9 mouse cellular contexts compared by ENCODE assay signal in the genomic region with DNA sequence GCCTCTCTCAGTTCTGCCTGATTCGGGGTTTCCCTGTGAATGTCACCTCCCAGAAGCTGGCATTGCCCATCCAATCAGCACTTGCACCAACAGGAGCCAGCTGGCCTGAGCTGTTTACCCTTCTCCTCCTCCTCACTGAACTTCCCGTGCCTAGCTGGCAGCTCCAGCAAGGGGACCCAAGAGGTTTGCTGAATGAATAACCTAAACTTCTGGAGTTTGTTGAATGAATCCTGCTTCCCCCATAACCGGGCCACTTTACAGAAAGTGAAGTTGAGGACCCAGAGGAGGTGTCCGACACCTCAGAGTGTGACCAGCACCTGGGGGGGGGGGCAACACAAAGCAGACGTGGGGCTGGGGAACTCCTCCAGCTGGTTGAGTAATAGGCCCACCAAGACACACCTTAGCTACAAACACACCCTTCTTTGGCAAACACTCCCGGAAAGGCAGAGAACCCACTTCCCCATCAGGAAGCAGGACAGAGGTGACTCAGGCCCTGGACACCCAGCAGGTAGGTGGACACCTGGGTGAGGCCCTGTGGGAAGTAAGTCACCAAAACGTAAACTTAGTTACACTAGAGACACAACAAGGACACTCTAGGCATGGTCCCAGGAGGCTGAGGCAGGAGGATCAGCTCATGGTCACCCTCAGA. TPM values are rescaled to one million over a fixed set of nuclear protein-coding genes. Genes with fewer than 3 reads are reported as not detected.
DNase-seq lines count a peak whose midpoint lies in the region; ATAC-seq and TF ChIP-seq lines count a peak whose summit lies in the region.
"Had no signal": no experiment of that assay in that cellular context is flagged by ENCODE, and none has a peak within 500 bp of the region (broad histone marks: within the 10 kb centered on the region; RNA-seq: fewer than 3 reads in every experiment).

No protein-coding gene starts in this region.

- H3K27ac ChIP-seq in liver, adult 2 months (replicated peaks; ENCODE audit: insufficient read depth, low read depth, low read length): no peak overlapping the region
- H3K27ac ChIP-seq in forebrain, embryonic 12.5 days: no peak overlapping the region
- no peak overlapping the region for H3K27ac ChIP-seq in limb, embryonic 11.5 days (replicated peaks; ENCODE audit: low read depth, low read length)
- H3K27ac ChIP-seq in neural tube, embryonic 13.5 days (replicated peaks): no peak overlapping the region

- TF ChIP-seq POLR2A in liver, adult 2 months (IDR thresholded peaks at IDR 0.05; ENCODE audit: extremely low read depth, insufficient read depth, low read length): no peak

- no peak for TF ChIP-seq CTCF in liver, adult 2 months (IDR thresholded peaks at IDR 0.05; ENCODE audit: low read depth, low read length)

- H3K27me3 ChIP-seq in liver, adult 2 months (ENCODE audit: control insufficient read depth, insufficient read depth, low read length): peaks cover under 1% of the 10 kb centered on the region; the same call in 1 of the 2 replicates
- H3K27me3 ChIP-seq in forebrain, embryonic 12.5 days: peaks cover 28% of the 10 kb centered on the region
- H3K27me3 ChIP-seq in limb, embryonic 11.5 days (ENCODE audit: control insufficient read depth, insufficient read depth, low read length): peaks cover 29% of the 10 kb centered on the region
- peaks cover 29% of the 10 kb centered on the region for H3K27me3 ChIP-seq in neural tube, embryonic 13.5 days

- H3K9me3 ChIP-seq in forebrain, embryonic 12.5 days: no peaks in the 10 kb centered on the region
- no peaks in the 10 kb centered on the region for H3K9me3 ChIP-seq in limb, embryonic 11.5 days (ENCODE audit: control insufficient read depth, low read length)
- H3K9me3 ChIP-seq in neural tube, embryonic 13.5 days: no peaks in the 10 kb centered on the region

- no peaks in the 10 kb centered on the region for H3K36me3 ChIP-seq in liver, adult 2 months (ENCODE audit: control insufficient read depth, insufficient read depth, low read length)
- H3K36me3 ChIP-seq in forebrain, embryonic 12.5 days (replicated peaks): peaks cover 27% of the 10 kb centered on the region
- peaks cover 3% of the 10 kb centered on the region; the same call in 1 of the 2 replicates for H3K36me3 ChIP-seq in limb, embryonic 11.5 days (ENCODE audit: control insufficient read depth, insufficient read depth, low read length)
- peaks cover 24% of the 10 kb centered on the region for H3K36me3 ChIP-seq in neural tube, embryonic 13.5 days

- H3K79me2 ChIP-seq in liver, adult 2 months (ENCODE audit: control insufficient read depth, insufficient read depth, low read length): peaks cover 7% of the 10 kb centered on the region; the same call in 1 of the 2 replicates

- peaks cover 4% of the 10 kb centered on the region for H3K4me1 ChIP-seq in liver, adult 2 months (ENCODE audit: control insufficient read depth, insufficient read depth, low read length)
- peaks cover 45% of the 10 kb centered on the region for H3K4me1 ChIP-seq in forebrain, embryonic 12.5 days
- H3K4me1 ChIP-seq in limb, embryonic 11.5 days (ENCODE audit: control insufficient read depth, insufficient read depth, low read length): peaks cover 25% of the 10 kb centered on the region
- H3K4me1 ChIP-seq in neural tube, embryonic 13.5 days (replicated peaks): peaks cover 38% of the 10 kb centered on the region

- H3K4me3 ChIP-seq in liver, adult 2 months (ENCODE audit: insufficient read depth, low read depth, low read length): no peak overlapping the region
- no peak overlapping the region for H3K4me3 ChIP-seq in forebrain, embryonic 12.5 days (replicated peaks)
- H3K4me3 ChIP-seq in limb, embryonic 11.5 days (ENCODE audit: low read depth, low read length): no peak overlapping the region
- H3K4me3 ChIP-seq in neural tube, embryonic 13.5 days: peak overlapping the region; percentile 84; the same call in 1 of the 2 replicates

- DNase-seq in liver, adult 2 months (ENCODE audit: extremely low read depth, low read depth, low spot score): peak; percentile 40
- no peak for DNase-seq in liver
- no peak for DNase-seq in limb, embryonic 11.5 days (ENCODE audit: low spot score)
- no peak for DNase-seq in layer of hippocampus, postnatal 25 days (ENCODE audit: extremely low spot score in 1 of 2, low spot score in 1 of 2)
- DNase-seq: adrenal gland, adult 2 months had no signal

- no peak for ATAC-seq in forebrain, embryonic 12.5 days (ENCODE audit: low FRiP score)
- no peak for ATAC-seq in limb, embryonic 11.5 days (ENCODE audit: insufficient number of reproducible peaks, low FRiP score, low TSS enrichment, low read depth)
- no peak for ATAC-seq in neural tube, embryonic 13.5 days (ENCODE audit: low read depth)
- ATAC-seq in frontal cortex, adult (ENCODE audit: low TSS enrichment): no peak

- 53% methylated on average over 7 of the region's 7 CpGs for WGBS in liver, adult 2 months
- WGBS in forebrain, embryonic 12.5 days: 75% methylated on average over 7 of the region's 7 CpGs
- 73% methylated on average over 7 of the region's 7 CpGs for WGBS in limb, embryonic 11.5 days
- WGBS in neural tube, embryonic 13.5 days: 74% methylated on average over 7 of the region's 7 CpGs

- H3K9ac ChIP-seq in liver, adult 2 months (ENCODE audit: low read depth, low read length): no peak overlapping the region
- H3K9ac ChIP-seq in forebrain, embryonic 12.5 days: no peak overlapping the region
- H3K9ac ChIP-seq in limb, embryonic 11.5 days (ENCODE audit: low read length): no peak overlapping the region
- H3K9ac ChIP-seq in neural tube, embryonic 13.5 days: 0 out of 2 replicates have a peak overlapping the region, but pooled peaks have one; percentile 97

- H3K4me2 ChIP-seq in forebrain, embryonic 12.5 days: peak overlapping the region; percentile 96
- H3K4me2 ChIP-seq in limb, embryonic 11.5 days (ENCODE audit: low read depth, severe bottlenecking): peak overlapping the region; percentile 95; the same call in 1 of the 2 replicates
- peak overlapping the region; percentile 97 for H3K4me2 ChIP-seq in neural tube, embryonic 13.5 days

RNA-seq across cellular contexts. Expression of a gene that starts 1.7 kb away (rescaled TPM):
- total RNA-seq in liver, adult 2 months (2014; rRNA removed): 0.18 and 0.60 TPM in 2 replicates
- 1.5 and 1.9 TPM in 2 replicates for polyA plus RNA-seq in liver, adult 2 months (2012; rRNA removed)
- polyA plus RNA-seq in forebrain, embryonic 12.5 days (2016; fragmentation: Nextera tagmentation; extraction: Ambion mirVana): 0.96 and 1.1 TPM in 2 replicates
- polyA plus RNA-seq in limb, embryonic 11.5 days (2014; fragmentation: Nextera tagmentation; extraction: Ambion mirVana): 0.21 and 0.34 TPM in 2 replicates
- 2.1 and 2.4 TPM in 2 replicates for polyA plus RNA-seq in neural tube, embryonic 13.5 days (2015; fragmentation: Nextera tagmentation; extraction: Ambion mirVana)
- 1 to 10 TPM; 6.6 to 6.7 TPM for total RNA-seq in layer of hippocampus, postnatal 25 days (2021)

RNA-seq across cellular contexts. Expression of a gene that starts 4.4 kb away (rescaled TPM):
- not detected in 2 replicates for total RNA-seq in liver, adult 2 months (2014; rRNA removed)
- polyA plus RNA-seq in liver, adult 2 months (2012; rRNA removed): not detected in 2 replicates
- 35.1 and 53.2 TPM in 2 replicates for polyA plus RNA-seq in forebrain, embryonic 12.5 days (2016; fragmentation: Nextera tagmentation; extraction: Ambion mirVana)
- 6.7 TPM in 1 of 2 replicates, not detected in the other for polyA plus RNA-seq in limb, embryonic 11.5 days (2014; fragmentation: Nextera tagmentation; extraction: Ambion mirVana)
- polyA plus RNA-seq in neural tube, embryonic 13.5 days (2015; fragmentation: Nextera tagmentation; extraction: Ambion mirVana): 40.5 and 48.8 TPM in 2 replicates
- total RNA-seq in layer of hippocampus, postnatal 25 days (2021): not detected
- total RNA-seq: adrenal gland, adult 2 months; heart, adult 8-10 months had no signal
- polyA plus RNA-seq: adrenal gland, adult 2 months had no signal

RNA-seq across cellular contexts. Expression of a gene that starts 5.9 kb away (rescaled TPM):
- total RNA-seq in liver, adult 2 months (2014; rRNA removed): 12.4 and 15.5 TPM in 2 replicates
- polyA plus RNA-seq in liver, adult 2 months (2012; rRNA removed): 78.8 and 80.0 TPM in 2 replicates
- polyA plus RNA-seq in forebrain, embryonic 12.5 days (2016; fragmentation: Nextera tagmentation; extraction: Ambion mirVana): 162 and 173 TPM in 2 replicates
- polyA plus RNA-seq in limb, embryonic 11.5 days (2014; fragmentation: Nextera tagmentation; extraction: Ambion mirVana): 133 and 138 TPM in 2 replicates
- 237 and 249 TPM in 2 replicates for polyA plus RNA-seq in neural tube, embryonic 13.5 days (2015; fragmentation: Nextera tagmentation; extraction: Ambion mirVana)
- 100 to 1,000 TPM; 428 to 450 TPM for total RNA-seq in layer of hippocampus, postnatal 25 days (2021)

RNA-seq across cellular contexts. Expression of a gene that starts 6.3 kb away (rescaled TPM):
- total RNA-seq in liver, adult 2 months (2014; rRNA removed): 5.9 and 8.2 TPM in 2 replicates
- polyA plus RNA-seq in liver, adult 2 months (2012; rRNA removed): 29.9 and 30.6 TPM in 2 replicates
- polyA plus RNA-seq in forebrain, embryonic 12.5 days (2016; fragmentation: Nextera tagmentation; extraction: Ambion mirVana): 59.9 and 62.3 TPM in 2 replicates
- polyA plus RNA-seq in limb, embryonic 11.5 days (2014; fragmentation: Nextera tagmentation; extraction: Ambion mirVana): 43.1 and 43.8 TPM in 2 replicates
- 47.4 and 49.0 TPM in 2 replicates for polyA plus RNA-seq in neural tube, embryonic 13.5 days (2015; fragmentation: Nextera tagmentation; extraction: Ambion mirVana)
- 10 to 100 TPM; 55.5 to 56.2 TPM for total RNA-seq in layer of hippocampus, postnatal 25 days (2021)

RNA-seq across cellular contexts. Expression of a gene that starts 11.8 kb away (rescaled TPM):
- total RNA-seq in liver, adult 2 months (2014; rRNA removed): 0.37 and 0.74 TPM in 2 replicates
- polyA plus RNA-seq in liver, adult 2 months (2012; rRNA removed): 0.69 and 1.7 TPM in 2 replicates
- 4.5 and 4.7 TPM in 2 replicates for polyA plus RNA-seq in forebrain, embryonic 12.5 days (2016; fragmentation: Nextera tagmentation; extraction: Ambion mirVana)
- 11.8 and 12.9 TPM in 2 replicates for polyA plus RNA-seq in limb, embryonic 11.5 days (2014; fragmentation: Nextera tagmentation; extraction: Ambion mirVana)
- polyA plus RNA-seq in neural tube, embryonic 13.5 days (2015; fragmentation: Nextera tagmentation; extraction: Ambion mirVana): 3.4 and 5.4 TPM in 2 replicates
- total RNA-seq in layer of hippocampus, postnatal 25 days (2021): 1 to 10 TPM; 4.6 to 6.9 TPM
